Mouse (Mus musculus) kidney, embryonic 16.5 days (tissue): ENCODE measurements around the gene Disp2. TPM values are rescaled to one million over a fixed set of nuclear protein-coding genes. Genes with fewer than 3 reads are reported as not detected.
A peak's percentile ranks its signal among the peaks of the same experiment; 100 is the strongest.

ENCODE experiments used
- ATAC-seq: fragments of 200-750 bp; cut with Nextera tagmentation; 2 replicates; pipeline ENCODE4 v1.8.0; 2017; ENCODE audit warnings: moderate TSS enrichment; ENCODE audit not compliant: low FRiP score, low TSS enrichment
- H3K27ac ChIP-seq: fragments of 300-500 bp; sonication (generic); 2 replicates; pipeline ENCODE4 v1.5.1; 2014; ENCODE audit warnings: low read length
- H3K27me3 ChIP-seq: fragments of 300-500 bp; sonication (generic); 2 replicates; pipeline ENCODE4 v1.6.1; 2014; ENCODE audit warnings: low read length, control low read depth, mixed read lengths; ENCODE audit not compliant: insufficient read depth
- H3K36me3 ChIP-seq: fragments of 300-500 bp; sonication (generic); 2 replicates; pipeline ENCODE4 v1.6.1; 2014; ENCODE audit warnings: low read length, control low read depth, mixed read lengths; ENCODE audit not compliant: insufficient read depth
- H3K4me1 ChIP-seq: fragments of 300-500 bp; sonication (generic); 2 replicates; pipeline ENCODE4 v1.6.1; 2014; ENCODE audit warnings: low read length, control low read depth, mixed read lengths; ENCODE audit not compliant: insufficient read depth
- H3K4me2 ChIP-seq: fragments of 300-500 bp; sonication (generic); replicated peaks from 2 replicates; pipeline ENCODE4 v1.6.1; 2014; ENCODE audit warnings: low read depth, low read length
- H3K4me3 ChIP-seq: fragments of 300-500 bp; sonication (generic); 2 replicates; pipeline ENCODE4 v1.5.1; 2014; ENCODE audit warnings: mild to moderate bottlenecking, low read length
- H3K9ac ChIP-seq: fragments of 300-500 bp; sonication (generic); replicated peaks from 2 replicates; pipeline ENCODE4 v1.6.1; 2014; ENCODE audit warnings: low read length
- H3K9me3 ChIP-seq: fragments of 300-500 bp; sonication (generic); 2 replicates; pipeline ENCODE4 v1.6.1; 2016; ENCODE audit warnings: low read length, control low read depth
- WGBS: fragments of 180-500 bp; shearing (Covaris S2); extraction: QIAGEN DNeasy Blood & Tissue Kit; methylation state at CpG from one replicate; pipeline ENCODE4 v1.1.7; 2014; 5-methylcytosine and 5-hydroxymethylcytosine counted together
- polyA plus RNA-seq: library from polyadenylated mRNA; unstranded; fragments of >200 nt; fragmentation: Nextera tagmentation; extraction: Ambion mirVana; gene quantifications from 2 replicates; pipeline ENCODE4 v1.2.1, GENCODE M21; 2015

Gene Disp2
- polyA plus RNA-seq, 1 experiment from 2014 or later, result 0.46 TPM

GRCm38 (mm10) chr2:118793636-118794035 lies 14.1 kb downstream of the Disp2 start:
- H3K27ac ChIP-seq, result no peak overlapping the region
- no peaks in the 10 kb centered on the region for H3K9me3 ChIP-seq
- no peak overlapping the region for H3K4me2 ChIP-seq
- H3K4me1 ChIP-seq, result no peaks in the 10 kb centered on the region
- 0 out of 2 replicates have a peak, but pooled peaks cover 11% of the 10 kb centered on the region for H3K27me3 ChIP-seq
- WGBS, result 80% methylated on average over 4 of the region's 4 CpGs
- H3K4me3 ChIP-seq, result no peak overlapping the region
- no peaks in the 10 kb centered on the region for H3K36me3 ChIP-seq
- no peak for ATAC-seq
- no peak overlapping the region for H3K9ac ChIP-seq

GRCm38 (mm10) chr2:118802542-118803118 lies 23.1 kb downstream of the Disp2 start:
- Histone ChIP-seq H3K36me3 (no peaks in the 10 kb centered on the region), H3K27me3 (peaks cover 3% of the 10 kb centered on the region; the same call in 1 of the 2 replicates), H3K4me2 (no peak overlapping the region), H3K9ac (no peak overlapping the region), H3K27ac (no peak overlapping the region), H3K4me3 (no peak overlapping the region), H3K4me1 (no peaks in the 10 kb centered on the region), H3K9me3 (no peaks in the 10 kb centered on the region)
- no peak for ATAC-seq
- 65% methylated on average over 4 of the region's 4 CpGs for WGBS

GRCm38 (mm10) chr2:118804474-118804873 lies 25.0 kb downstream of the Disp2 start:
- Histone ChIP-seq H3K36me3 (no peaks in the 10 kb centered on the region), H3K27ac (no peak overlapping the region), H3K4me3 (no peak overlapping the region), H3K9me3 (no peaks in the 10 kb centered on the region), H3K4me2 (no peak overlapping the region), H3K4me1 (no peaks in the 10 kb centered on the region), H3K9ac (no peak overlapping the region), H3K27me3 (peaks cover 3% of the 10 kb centered on the region; the same call in 1 of the 2 replicates)
- 74% methylated on average over 2 of the region's 2 CpGs for WGBS
- ATAC-seq, result no peak

- Histone ChIP-seq H3K4me3 (no peak overlapping the region), H3K4me2 (no peak overlapping the region), H3K27ac (no peak overlapping the region), H3K9me3 (no peaks in the 10 kb centered on the region), H3K36me3 (no peaks in the 10 kb centered on the region), H3K27me3 (peaks cover 3% of the 10 kb centered on the region; the same call in 1 of the 2 replicates), H3K9ac (no peak overlapping the region), H3K4me1 (no peaks in the 10 kb centered on the region)
- ATAC-seq, result no peak
- WGBS, result 53% methylated on average over 3 of the region's 3 CpGs
Measured at GRCm38 (mm10) chr2:118805137-118805536, 25.6 kb downstream of the Disp2 start.

GRCm38 (mm10) chr2:118805756-118806155 lies 26.2 kb downstream of the Disp2 start:
- ATAC-seq, result no peak
- Histone ChIP-seq H3K36me3 (no peaks in the 10 kb centered on the region), H3K27ac (no peak overlapping the region), H3K4me1 (no peaks in the 10 kb centered on the region), H3K4me3 (no peak overlapping the region), H3K9ac (no peak overlapping the region), H3K27me3 (peaks cover 3% of the 10 kb centered on the region; the same call in 1 of the 2 replicates), H3K4me2 (no peak overlapping the region), H3K9me3 (peaks cover 2% of the 10 kb centered on the region; the same call in 1 of the 2 replicates)
- 46% methylated on average over 3 of the region's 3 CpGs for WGBS

- Histone ChIP-seq H3K36me3 (no peaks in the 10 kb centered on the region), H3K4me3 (no peak overlapping the region), H3K4me1 (no peaks in the 10 kb centered on the region), H3K27ac (no peak overlapping the region), H3K9ac (no peak overlapping the region), H3K9me3 (peaks cover 2% of the 10 kb centered on the region; the same call in 1 of the 2 replicates), H3K27me3 (peaks cover 5% of the 10 kb centered on the region; the same call in 1 of the 2 replicates), H3K4me2 (no peak overlapping the region)
- ATAC-seq, result no peak
- WGBS, result 70% methylated on average over 4 of the region's 4 CpGs
Measured at GRCm38 (mm10) chr2:118806860-118807259, 27.3 kb downstream of the Disp2 start.

- ATAC-seq, result no peak
Measured at GRCm38 (mm10) chr2:118810861-118811260, 31.3 kb downstream of the Disp2 start.

GRCm38 (mm10) chr2:118812724-118813123 lies 33.2 kb downstream of the Disp2 start:
- Histone ChIP-seq H3K4me2 (no peak overlapping the region), H3K36me3 (peaks cover 7% of the 10 kb centered on the region), H3K9ac (no peak overlapping the region), H3K27me3 (0 out of 2 replicates have a peak, but pooled peaks cover 2% of the 10 kb centered on the region), H3K4me1 (peaks cover 11% of the 10 kb centered on the region; the same call in 1 of the 2 replicates), H3K27ac (no peak overlapping the region), H3K9me3 (peaks cover 2% of the 10 kb centered on the region; the same call in 1 of the 2 replicates), H3K4me3 (no peak overlapping the region)
- no peak for ATAC-seq
- 81% methylated on average over 1 of the region's 1 CpGs for WGBS

More at GRCm38 (mm10) chr2:118810861-118811260, 31.3 kb downstream of the Disp2 start:
- Histone ChIP-seq H3K4me2 (no peak overlapping the region), H3K9me3 (peaks cover 2% of the 10 kb centered on the region; the same call in 1 of the 2 replicates), H3K9ac (no peak overlapping the region), H3K36me3 (no peaks in the 10 kb centered on the region), H3K4me3 (no peak overlapping the region), H3K4me1 (peaks cover 11% of the 10 kb centered on the region; the same call in 1 of the 2 replicates), H3K27ac (no peak overlapping the region), H3K27me3 (peaks cover 3% of the 10 kb centered on the region; the same call in 1 of the 2 replicates)
- WGBS, result 38% methylated on average over 2 of the region's 2 CpGs

GRCm38 (mm10) chr2:118813981-118814836 lies 34.7 kb downstream of the Disp2 start, which contains the start of gene Knstrn:
Gene Knstrn (plus strand): TSS chr2:118814003.
- H3K9ac ChIP-seq, result peak within 1 kb of the TSS; percentile 78
- H3K27ac ChIP-seq, result peak within 1 kb of the TSS; percentile 47; the same call in 1 of the 2 replicates
- peaks cover 2% of the 10 kb centered on the region; the same call in 1 of the 2 replicates for H3K9me3 ChIP-seq
- peaks cover 11% of the 10 kb centered on the region; the same call in 1 of the 2 replicates for H3K4me1 ChIP-seq
- peaks cover 22% of the 10 kb centered on the region for H3K36me3 ChIP-seq
- peak; percentile 96 for ATAC-seq
- 0 out of 2 replicates have a peak, but pooled peaks cover 2% of the 10 kb centered on the region for H3K27me3 ChIP-seq
- WGBS, result under 1% methylated on average over 49 of the region's 49 CpGs
- peak within 1 kb of the TSS; percentile 73 for H3K4me2 ChIP-seq
- H3K4me3 ChIP-seq, result peak within 1 kb of the TSS; percentile 73
